Mouse (Mus musculus): Measurements from ENCODE around the gene Vmn1r237. TPM values are rescaled to one million over a fixed set of nuclear protein-coding genes. Genes with fewer than 3 reads are reported as not detected.

Vmn1r237 gene
- polyA plus RNA-seq (2016; fragmentation: Nextera tagmentation; extraction: Ambion mirVana): not detected in 2 replicates

- Histone ChIP-seq H3K27me3 (ENCODE audit: insufficient read depth, poor library complexity, severe bottlenecking) (no peaks in the 10 kb centered on the region), H3K4me1 (no peaks in the 10 kb centered on the region), H3K36me3 (no peaks in the 10 kb centered on the region)
Observed at GRCm38 (mm10) chr17:21311565-21311964, at the start of gene Vmn1r237. Gene Vmn1r237 (plus strand): TSS chr17:21311865.

GRCm38 (mm10) chr17:21272103-21272502 is 39.6 kb upstream of the Vmn1r237 start:
- Histone ChIP-seq H3K4me3 (no peak overlapping the region), H3K4me1 (no peaks in the 10 kb centered on the region), H3K9me3 (no peaks in the 10 kb centered on the region), H3K36me3 (no peaks in the 10 kb centered on the region), H3K27me3 (ENCODE audit: insufficient read depth, poor library complexity, severe bottlenecking) (no peaks in the 10 kb centered on the region), H3K27ac (no peak overlapping the region)
- no peak for DNase-seq (ENCODE audit: low spot score)
- WGBS: 11% methylated on average over 4 of the region's 4 CpGs

More at GRCm38 (mm10) chr17:21311565-21311964, at the start of gene Vmn1r237:
- no peak for DNase-seq (ENCODE audit: low spot score)
- H3K4me3 ChIP-seq: no peak within 1 kb of the TSS
- H3K9me3 ChIP-seq: no peaks in the 10 kb centered on the region; the same call in 1 of the 2 replicates
- no peak within 1 kb of the TSS for H3K27ac ChIP-seq

GRCm38 (mm10) chr17:21282642-21283041 is 29.0 kb upstream of the Vmn1r237 start, which contains the start of gene Vmn1r236:
Gene Vmn1r236 (plus strand): TSS chr17:21282942.
- H3K4me1 ChIP-seq: no peaks in the 10 kb centered on the region
- no peaks in the 10 kb centered on the region for H3K9me3 ChIP-seq
- H3K4me3 ChIP-seq: no peak within 1 kb of the TSS
- H3K27me3 ChIP-seq (ENCODE audit: insufficient read depth, poor library complexity, severe bottlenecking): no peaks in the 10 kb centered on the region
- 66% methylated on average over 3 of the region's 3 CpGs for WGBS
- no peak within 1 kb of the TSS for H3K27ac ChIP-seq
- no peak for DNase-seq (ENCODE audit: low spot score)
- H3K36me3 ChIP-seq: no peaks in the 10 kb centered on the region

GRCm38 (mm10) chr17:21284395-21284794 is 27.3 kb upstream of the Vmn1r237 start:
- H3K4me3 ChIP-seq: no peak overlapping the region
- no peaks in the 10 kb centered on the region for H3K4me1 ChIP-seq
- no peaks in the 10 kb centered on the region for H3K36me3 ChIP-seq
- no peak overlapping the region for H3K27ac ChIP-seq
- DNase-seq (ENCODE audit: low spot score): no peak
- no peaks in the 10 kb centered on the region for H3K9me3 ChIP-seq
- H3K27me3 ChIP-seq (ENCODE audit: insufficient read depth, poor library complexity, severe bottlenecking): no peaks in the 10 kb centered on the region

- Histone ChIP-seq H3K36me3 (no peaks in the 10 kb centered on the region), H3K27ac (no peak overlapping the region), H3K4me1 (no peaks in the 10 kb centered on the region), H3K9me3 (no peaks in the 10 kb centered on the region), H3K27me3 (ENCODE audit: insufficient read depth, poor library complexity, severe bottlenecking) (no peaks in the 10 kb centered on the region), H3K4me3 (no peak overlapping the region)
- no peak for DNase-seq (ENCODE audit: low spot score)
Observed at GRCm38 (mm10) chr17:21289695-21290094, 22.0 kb upstream of the Vmn1r237 start.

Small RNAs within 50 kb of the gene (microRNA-seq; reads per million reads assigned to microRNA genes)
- gene Gm26384: not detected

Other genes starting within 250 kb of the Vmn1r237 start
- not detected in 2 replicates for gene Vmn1r234, start 85.8 kb upstream of the Vmn1r237 start, polyA plus RNA-seq (2016; fragmentation: Nextera tagmentation; extraction: Ambion mirVana)
- gene Vmn1r235, start 55.5 kb upstream of the Vmn1r237 start, polyA plus RNA-seq (2016; fragmentation: Nextera tagmentation; extraction: Ambion mirVana): not detected in 2 replicates
- gene Vmn1r236, start 28.9 kb upstream of the Vmn1r237 start, polyA plus RNA-seq (2016; fragmentation: Nextera tagmentation; extraction: Ambion mirVana): not detected in 2 replicates
- 1.8 and 2.2 TPM in 2 replicates for gene Zfp677, start 71.9 kb downstream of the Vmn1r237 start, polyA plus RNA-seq (2016; fragmentation: Nextera tagmentation; extraction: Ambion mirVana)
- 3.8 and 3.9 TPM in 2 replicates for gene Zfp54, start 111.4 kb downstream of the Vmn1r237 start, polyA plus RNA-seq (2016; fragmentation: Nextera tagmentation; extraction: Ambion mirVana)
- gene Zfp51, start 138.5 kb downstream of the Vmn1r237 start, polyA plus RNA-seq (2016; fragmentation: Nextera tagmentation; extraction: Ambion mirVana): 13.2 and 14.1 TPM in 2 replicates
- 6.4 and 8.0 TPM in 2 replicates for gene Zfp53, start 177.1 kb downstream of the Vmn1r237 start, polyA plus RNA-seq (2016; fragmentation: Nextera tagmentation; extraction: Ambion mirVana)
- gene Zfp52, start 223.7 kb downstream of the Vmn1r237 start, polyA plus RNA-seq (2016; fragmentation: Nextera tagmentation; extraction: Ambion mirVana): 2.0 and 2.1 TPM in 2 replicates